Mouse (Mus musculus): ENCODE results near the gene Pou5f2.
A peak's percentile ranks its signal among the peaks of the same experiment; 100 is the strongest.

Gene Pou5f2

GRCm38 (mm10) chr13:78024683-78025294, at the start of gene Pou5f2:
Gene Pou5f2 (plus strand): TSS chr13:78024902.
- DNase-seq (ENCODE audit: low read depth): peak; percentile 38

- no peak for DNase-seq (ENCODE audit: low read depth)
Observed at GRCm38 (mm10) chr13:77976248-77976647, 48.5 kb upstream of the Pou5f2 start.

- DNase-seq (ENCODE audit: low read depth): no peak
Observed at GRCm38 (mm10) chr13:77977121-77977520, 47.6 kb upstream of the Pou5f2 start.

GRCm38 (mm10) chr13:77982105-77982851, 42.4 kb upstream of the Pou5f2 start:
- peak; percentile 22 for DNase-seq (ENCODE audit: low read depth)

GRCm38 (mm10) chr13:77982852-77983202, 41.9 kb upstream of the Pou5f2 start:
- no peak for DNase-seq (ENCODE audit: low read depth)

- no peak for DNase-seq (ENCODE audit: low read depth)
Observed at GRCm38 (mm10) chr13:77991189-77991886, 33.4 kb upstream of the Pou5f2 start.

- no peak for DNase-seq (ENCODE audit: low read depth)
Observed at GRCm38 (mm10) chr13:78004649-78005048, 20.1 kb upstream of the Pou5f2 start.

- DNase-seq (ENCODE audit: low read depth): no peak
Observed at GRCm38 (mm10) chr13:78005344-78005743, 19.4 kb upstream of the Pou5f2 start.

- no peak for DNase-seq (ENCODE audit: low read depth)
Observed at GRCm38 (mm10) chr13:78010176-78010575, 14.5 kb upstream of the Pou5f2 start.

GRCm38 (mm10) chr13:78032821-78033220, 8.1 kb downstream of the Pou5f2 start:
- DNase-seq (ENCODE audit: low read depth): no peak

GRCm38 (mm10) chr13:78037203-78037602, 12.5 kb downstream of the Pou5f2 start:
- DNase-seq (ENCODE audit: low read depth): no peak

GRCm38 (mm10) chr13:78043203-78043602, 18.5 kb downstream of the Pou5f2 start:
- no peak for DNase-seq (ENCODE audit: low read depth)

- no peak for DNase-seq (ENCODE audit: low read depth)
Observed at GRCm38 (mm10) chr13:78045116-78045515, 20.4 kb downstream of the Pou5f2 start.

All from c-Kit-positive CD71-positive TER-119-negative erythroid progenitor cells, embryonic 14.5 days (primary cell).